ENCODE assay signal across 8 mouse cellular contexts in the genomic region with DNA sequence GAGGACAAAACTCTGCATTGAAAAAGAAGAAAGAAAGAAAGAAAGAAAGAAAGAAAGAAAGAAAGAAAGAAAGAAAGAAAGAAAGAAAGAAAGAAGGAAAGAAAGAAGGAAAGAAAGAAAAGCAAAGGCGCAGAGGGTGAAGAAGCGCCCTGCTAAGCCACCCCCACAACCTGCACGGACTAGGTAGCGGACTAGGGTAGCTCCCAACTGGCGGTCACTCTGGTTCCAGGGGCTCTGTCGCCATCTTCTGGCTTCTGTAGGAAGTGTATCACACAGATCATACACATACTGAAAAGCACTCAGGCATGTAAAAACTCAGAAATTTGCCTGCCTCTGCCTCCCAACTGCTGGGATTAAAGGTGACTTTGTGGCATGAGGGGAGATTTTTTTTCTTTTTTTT. TPM values are rescaled to one million over a fixed set of nuclear protein-coding genes. Genes with fewer than 3 reads are reported as not detected.
DNase-seq lines count a peak whose midpoint lies in the region; ATAC-seq and TF ChIP-seq lines count a peak whose summit lies in the region.

No protein-coding gene starts in this region.

- WGBS in forebrain, embryonic 11.5 days: 14% methylated on average over 6 of the region's 6 CpGs
- WGBS in forebrain, embryonic 16.5 days: 16% methylated on average over 6 of the region's 6 CpGs
- WGBS in thymus, adult 2 months: 55% methylated on average over 6 of the region's 6 CpGs

- H3K4me2 ChIP-seq in forebrain, embryonic 11.5 days (ENCODE audit: low read depth, low read length, severe bottlenecking): no peak overlapping the region
- H3K4me2 ChIP-seq in forebrain, embryonic 16.5 days (ENCODE audit: low read length): no peak overlapping the region

- H3K27ac ChIP-seq in forebrain, embryonic 11.5 days (ENCODE audit: low read depth, low read length): no peak overlapping the region
- no peak overlapping the region for H3K27ac ChIP-seq in forebrain, embryonic 16.5 days (ENCODE audit: low read length)
- no peak overlapping the region for H3K27ac ChIP-seq in thymus, adult 2 months (ENCODE audit: control insufficient read depth, insufficient read depth, low read length)

- H3K36me3 ChIP-seq in forebrain, embryonic 11.5 days (ENCODE audit: control insufficient read depth, insufficient read depth, low read length): no peaks in the 10 kb centered on the region
- H3K36me3 ChIP-seq in forebrain, embryonic 16.5 days (ENCODE audit: control insufficient read depth, insufficient read depth): no peaks in the 10 kb centered on the region
- H3K36me3 ChIP-seq in thymus, adult 2 months (ENCODE audit: control insufficient read depth, insufficient read depth, low read length): no peaks in the 10 kb centered on the region

- TF ChIP-seq CTCF in thymus, adult 2 months (IDR thresholded peaks at IDR 0.05; ENCODE audit: borderline replicate concordance, control insufficient read depth, extremely low read depth, insufficient read depth, low read length, poor library complexity): no peak

- peaks cover 2% of the 10 kb centered on the region; the same call in 1 of the 2 replicates for H3K4me1 ChIP-seq in forebrain, embryonic 11.5 days (replicated peaks; ENCODE audit: control insufficient read depth, insufficient read depth, low read length)
- H3K4me1 ChIP-seq in forebrain, embryonic 16.5 days (replicated peaks; ENCODE audit: control insufficient read depth, insufficient read depth, low read length): peaks cover 6% of the 10 kb centered on the region; the same call in 1 of the 2 replicates
- peaks cover 14% of the 10 kb centered on the region for H3K4me1 ChIP-seq in thymus, adult 2 months (replicated peaks; ENCODE audit: control insufficient read depth, insufficient read depth, low read length)

- no peaks in the 10 kb centered on the region for H3K9me3 ChIP-seq in forebrain, embryonic 11.5 days (ENCODE audit: control insufficient read depth, low read length)
- no peaks in the 10 kb centered on the region for H3K9me3 ChIP-seq in forebrain, embryonic 16.5 days (ENCODE audit: control insufficient read depth, low read length)

- peak; percentile 79 for DNase-seq in forebrain, embryonic 11.5 days (ENCODE audit: low spot score)
- DNase-seq in thymus, adult 2 months: peak; percentile 75
- DNase-seq in thymus, adult 18-20 months: no peak
- DNase-seq in embryo, embryonic 10 days (ENCODE audit: low spot score): peak; percentile 78
- peak; percentile 88 for DNase-seq in kidney, postnatal 10 days
- peak; percentile 90 for DNase-seq in lung, postnatal 10 days
- DNase-seq in testis, postnatal 14 days (ENCODE audit: low spot score): peak; percentile 74

- ATAC-seq in forebrain, embryonic 11.5 days (replicated peaks; ENCODE audit: low FRiP score): no peak
- no peak for ATAC-seq in forebrain, embryonic 16.5 days

- H3K9ac ChIP-seq in forebrain, embryonic 11.5 days (ENCODE audit: low read length): no peak overlapping the region
- no peak overlapping the region for H3K9ac ChIP-seq in forebrain, embryonic 16.5 days (replicated peaks; ENCODE audit: low read depth, low read length)

- no peak for TF ChIP-seq POLR2A in thymus, adult 2 months (IDR thresholded peaks at IDR 0.05; ENCODE audit: control insufficient read depth, extremely low read depth, insufficient read depth, low read length, poor library complexity)

- H3K27me3 ChIP-seq in forebrain, embryonic 11.5 days (ENCODE audit: control insufficient read depth, insufficient read depth, low read length): no peaks in the 10 kb centered on the region
- no peaks in the 10 kb centered on the region for H3K27me3 ChIP-seq in forebrain, embryonic 16.5 days (replicated peaks; ENCODE audit: control insufficient read depth, insufficient read depth, low read length)
- no peaks in the 10 kb centered on the region for H3K27me3 ChIP-seq in thymus, adult 2 months (ENCODE audit: control insufficient read depth, insufficient read depth, low read length)

- H3K4me3 ChIP-seq in forebrain, embryonic 11.5 days (ENCODE audit: low read depth, low read length): no peak overlapping the region
- H3K4me3 ChIP-seq in forebrain, embryonic 16.5 days (replicated peaks; ENCODE audit: low read length): no peak overlapping the region
- no peak overlapping the region for H3K4me3 ChIP-seq in thymus, adult 2 months (ENCODE audit: control insufficient read depth, insufficient read depth, low read length)

RNA-seq across cellular contexts. Expression of gene Mex3d, which starts 13.4 kb away (rescaled TPM):
- polyA plus RNA-seq in forebrain, embryonic 11.5 days (2014; fragmentation: Nextera tagmentation; extraction: Ambion mirVana): 13.3 and 15.9 TPM in 2 replicates
- polyA plus RNA-seq in forebrain, embryonic 16.5 days (2015; fragmentation: Nextera tagmentation; extraction: Ambion mirVana): 16.3 TPM in 2 replicates
- polyA plus RNA-seq in thymus, adult 2 months (2012; rRNA removed): 34.9 and 38.2 TPM in 2 replicates

RNA-seq across cellular contexts. Expression of gene Plk5, which starts 17.8 kb away (rescaled TPM):
- polyA plus RNA-seq in forebrain, embryonic 11.5 days (2014; fragmentation: Nextera tagmentation; extraction: Ambion mirVana): 0.36 and 0.87 TPM in 2 replicates
- polyA plus RNA-seq in forebrain, embryonic 16.5 days (2015; fragmentation: Nextera tagmentation; extraction: Ambion mirVana): 2.2 and 4.5 TPM in 2 replicates
- 0.17 and 0.22 TPM in 2 replicates for polyA plus RNA-seq in thymus, adult 2 months (2012; rRNA removed)

RNA-seq across cellular contexts. Expression of gene Mbd3, which starts 25.3 kb away (rescaled TPM):
- polyA plus RNA-seq in forebrain, embryonic 11.5 days (2014; fragmentation: Nextera tagmentation; extraction: Ambion mirVana): 276 and 322 TPM in 2 replicates
- 247 and 256 TPM in 2 replicates for polyA plus RNA-seq in forebrain, embryonic 16.5 days (2015; fragmentation: Nextera tagmentation; extraction: Ambion mirVana)
- 268 and 290 TPM in 2 replicates for polyA plus RNA-seq in thymus, adult 2 months (2012; rRNA removed)

RNA-seq across cellular contexts. Expression of gene Adamtsl5, which starts 25.9 kb away (rescaled TPM):
- 0.51 and 0.76 TPM in 2 replicates for polyA plus RNA-seq in forebrain, embryonic 11.5 days (2014; fragmentation: Nextera tagmentation; extraction: Ambion mirVana)
- 0.51 and 0.66 TPM in 2 replicates for polyA plus RNA-seq in forebrain, embryonic 16.5 days (2015; fragmentation: Nextera tagmentation; extraction: Ambion mirVana)
- 4.6 and 9.0 TPM in 2 replicates for polyA plus RNA-seq in thymus, adult 2 months (2012; rRNA removed)

RNA-seq across cellular contexts. Expression of gene Uqcr11, which starts 32.6 kb away (rescaled TPM):
- 430 and 504 TPM in 2 replicates for polyA plus RNA-seq in forebrain, embryonic 11.5 days (2014; fragmentation: Nextera tagmentation; extraction: Ambion mirVana)
- 455 and 522 TPM in 2 replicates for polyA plus RNA-seq in forebrain, embryonic 16.5 days (2015; fragmentation: Nextera tagmentation; extraction: Ambion mirVana)
- polyA plus RNA-seq in thymus, adult 2 months (2012; rRNA removed): 1,246 and 1,699 TPM in 2 replicates

Comparison
In these comparisons a context has a peak if more than half of its experiments do, and no peak if none do; other contexts are left out.
1. DNase-seq: peak in forebrain, embryonic 11.5 days (single experiment), thymus, adult 2 months (single experiment), embryo, embryonic 10 days (single experiment), kidney, postnatal 10 days (single experiment), lung, postnatal 10 days (single experiment) and testis, postnatal 14 days (single experiment); none in thymus, adult 18-20 months (0 of 2).